Mouse (Mus musculus) lung, postnatal 0 days (tissue): ENCODE results near the gene Kcng3.

ENCODE experiments used
- CTCF ChIP-seq: IDR thresholded peaks from 2 replicates; pipeline ENCODE4 v1.5.1; 2016; ENCODE audit warnings: antibody characterized with exemption, mild to moderate bottlenecking
- EP300 ChIP-seq: IDR thresholded peaks from 2 replicates; pipeline ENCODE4 v1.6.1; 2016; ENCODE audit warnings: antibody characterized with exemption, mild to moderate bottlenecking, control low read depth

DNA sequence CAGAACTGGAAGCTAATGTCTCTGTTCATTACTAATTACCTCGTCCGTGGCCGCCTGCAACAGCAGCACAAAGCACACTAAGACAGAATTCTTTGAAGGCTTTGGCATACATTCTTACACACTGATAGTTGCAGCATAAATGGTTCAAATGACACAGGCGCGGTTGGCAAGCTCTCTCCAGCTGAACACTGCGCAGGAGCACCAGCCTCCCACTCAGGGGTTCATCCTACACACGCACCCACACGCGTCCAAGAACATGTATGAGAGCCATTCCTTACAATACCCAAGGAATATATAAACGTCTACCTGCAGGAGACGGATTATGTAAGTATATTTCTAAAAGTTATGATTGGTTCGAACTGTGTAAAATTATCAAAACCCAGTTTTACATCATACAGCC lies 30.7 kb downstream of the Kcng3 start:
- TF ChIP-seq CTCF: no peak
- no peak for TF ChIP-seq EP300
